Mouse (Mus musculus): Measurements from ENCODE around the gene Ccdc146.

Gene Ccdc146

GRCm38 (mm10) chr5:21263202-21264055 lies 161.0 kb downstream of the Ccdc146 start:
- peak; percentile 91 for DNase-seq

DNA sequence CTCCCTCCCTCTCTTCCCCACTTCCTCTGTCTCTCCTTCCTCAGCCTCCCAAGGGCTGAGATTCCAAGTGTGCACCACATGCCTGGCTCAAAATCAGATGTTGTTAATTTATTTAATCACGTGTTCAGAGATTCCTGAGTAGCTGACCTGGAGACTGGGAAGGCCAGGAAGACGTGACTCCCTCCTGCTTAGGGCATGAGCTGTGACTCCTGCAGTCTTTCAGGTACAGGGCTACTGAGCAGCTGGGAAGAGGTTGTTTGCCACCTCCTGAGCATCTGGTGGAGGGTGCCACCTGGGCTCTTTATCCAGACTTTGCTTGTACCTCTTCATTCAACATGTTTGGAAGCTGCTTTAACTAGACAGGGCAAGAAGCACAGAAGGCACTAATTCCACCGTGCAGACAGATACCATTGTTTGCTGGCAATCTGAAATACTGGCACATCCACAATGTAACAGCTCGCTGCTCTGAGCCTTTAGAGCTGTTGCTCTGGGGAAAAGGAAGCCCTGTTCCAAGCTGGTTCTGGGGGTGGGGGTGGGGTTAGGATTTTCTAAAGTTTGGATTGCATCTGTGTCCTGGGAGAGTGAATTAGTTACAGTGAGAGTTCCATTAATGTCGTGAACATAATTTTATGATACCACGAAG lies 163.2 kb downstream of the Ccdc146 start:
- DNase-seq, result peak; percentile 72

GRCm38 (mm10) chr5:21260746-21261145 lies 163.7 kb downstream of the Ccdc146 start:
- DNase-seq, result no peak

- DNase-seq, result no peak
These were observed 166.7 kb downstream of the Ccdc146 start for GRCm38 (mm10) chr5:21257806-21258205.

- peak; percentile 81 for DNase-seq
These were observed 167.4 kb downstream of the Ccdc146 start for GRCm38 (mm10) chr5:21257126-21257525.

- peak; percentile 81 for DNase-seq
These were observed 168.8 kb downstream of the Ccdc146 start for GRCm38 (mm10) chr5:21255551-21256132.

DNA sequence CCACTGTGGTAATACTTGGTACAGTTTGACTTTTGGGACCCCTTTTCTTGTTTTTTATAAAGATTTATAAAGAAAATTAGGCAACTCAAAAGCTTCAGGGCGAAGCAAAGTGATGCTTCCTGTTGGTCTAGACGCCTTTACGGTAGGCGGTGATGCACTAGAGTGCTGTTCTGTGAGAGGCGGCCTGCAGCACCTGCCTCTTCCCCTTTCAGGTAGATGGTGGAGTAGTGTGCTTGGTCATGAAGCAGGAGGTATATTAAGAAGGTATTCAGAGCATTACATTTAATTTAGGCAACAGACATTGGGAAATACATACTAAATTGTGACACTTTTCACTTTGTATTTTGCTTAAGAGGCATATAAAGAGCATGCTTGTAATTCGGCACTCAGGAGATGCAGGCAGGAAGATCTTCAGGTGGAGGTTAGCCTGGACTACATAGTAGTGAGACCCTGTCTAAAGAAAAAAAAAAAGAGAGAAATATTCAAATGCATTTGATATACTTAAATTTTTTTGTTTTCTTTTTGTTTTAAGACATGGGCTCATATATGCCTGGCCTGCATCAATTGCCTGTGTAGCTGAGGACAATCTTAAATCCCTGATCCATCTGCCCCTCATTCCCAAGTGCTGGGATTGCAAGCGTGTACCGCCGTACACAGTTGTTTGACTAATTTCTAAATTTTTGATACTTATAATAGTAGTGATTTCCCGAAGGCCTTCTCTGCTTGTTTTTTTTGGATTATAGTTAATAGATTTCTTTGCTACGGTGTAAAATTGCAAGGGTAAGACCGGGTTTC lies 169.5 kb downstream of the Ccdc146 start:
- peak; percentile 70 for DNase-seq

DNA sequence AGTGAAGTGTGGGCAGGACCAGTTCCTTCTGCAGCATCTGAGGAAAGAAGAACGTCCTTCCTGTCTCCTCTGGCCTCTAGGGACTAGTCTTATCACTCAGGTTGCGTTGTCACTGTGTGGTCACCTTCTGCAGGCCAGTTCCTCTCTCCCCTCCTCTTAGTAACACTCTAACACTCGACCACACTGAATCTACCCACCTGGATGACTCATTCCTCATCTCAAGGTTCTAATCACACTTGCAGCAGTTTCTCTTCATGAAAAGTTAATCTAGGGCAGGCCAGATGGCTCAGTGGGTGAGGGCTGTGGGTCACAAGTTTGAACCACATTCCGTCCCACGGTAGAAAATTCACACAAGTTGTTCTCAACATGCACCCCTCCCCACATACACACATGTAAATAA lies 175.6 kb downstream of the Ccdc146 start:
- peak; percentile 80 for DNase-seq

DNA sequence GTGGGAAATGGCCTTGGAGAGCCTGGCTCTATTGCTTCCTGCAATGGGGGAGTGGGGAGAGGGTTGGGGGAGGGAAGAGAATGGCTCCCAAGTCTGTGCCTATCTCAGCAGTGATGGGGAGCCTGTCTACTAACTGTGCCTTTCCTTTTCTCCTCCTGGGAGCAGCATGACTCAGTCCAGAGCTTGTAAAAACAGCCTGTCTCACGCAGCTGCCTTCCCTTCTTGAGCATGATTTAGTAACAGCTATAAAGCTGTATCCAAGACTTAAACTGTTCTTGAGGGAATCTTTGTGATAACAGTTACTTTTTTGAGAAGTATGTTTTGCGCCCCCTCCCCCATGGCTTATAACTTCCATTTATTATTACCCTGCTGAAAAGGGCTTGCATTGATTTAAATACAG lies 176.6 kb downstream of the Ccdc146 start:
- DNase-seq, result no peak

GRCm38 (mm10) chr5:21246794-21247193 lies 177.7 kb downstream of the Ccdc146 start:
- no peak for DNase-seq

DNA sequence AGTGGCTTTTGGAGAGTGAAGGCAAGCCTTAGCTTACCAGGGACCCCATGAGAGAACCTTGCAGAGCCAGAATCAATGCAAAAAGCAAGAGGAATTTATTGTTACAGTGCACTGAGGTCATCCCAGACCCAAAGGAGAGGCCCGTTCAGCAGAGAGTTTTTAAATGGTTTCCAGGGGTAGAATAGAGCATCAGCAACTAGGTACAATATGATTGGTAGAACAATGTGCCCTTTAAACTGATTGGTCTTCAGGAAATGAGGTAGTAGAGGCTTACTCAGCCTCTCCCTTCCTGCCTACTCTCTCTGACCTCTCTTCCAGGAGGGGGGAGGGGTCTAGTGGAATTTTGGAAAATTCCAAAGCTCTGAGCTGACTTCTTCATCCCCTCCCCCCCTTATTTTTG lies 179.2 kb downstream of the Ccdc146 start:
- DNase-seq, result no peak

DNA sequence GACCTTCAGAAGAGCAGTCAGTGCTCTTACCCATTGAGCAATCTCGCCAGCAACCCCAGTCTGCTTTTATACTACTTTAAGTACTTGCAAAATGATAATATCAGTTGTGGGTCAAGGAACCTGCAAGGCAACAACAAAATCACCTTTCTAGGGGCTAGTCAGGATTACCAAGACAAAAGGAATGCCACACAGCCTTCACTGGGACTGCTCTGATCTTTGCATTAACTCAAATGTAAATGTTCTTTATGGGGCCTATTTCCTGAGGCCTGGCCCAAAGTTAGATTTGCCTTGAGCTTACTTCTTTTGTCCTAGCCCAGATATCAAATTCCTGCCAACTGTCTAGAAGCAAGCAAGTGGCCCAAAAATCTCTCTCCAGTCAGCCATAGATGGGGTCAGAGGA lies 179.9 kb downstream of the Ccdc146 start:
- no peak for DNase-seq

Data from heart, adult 11 months (tissue).